In the genomic region with DNA sequence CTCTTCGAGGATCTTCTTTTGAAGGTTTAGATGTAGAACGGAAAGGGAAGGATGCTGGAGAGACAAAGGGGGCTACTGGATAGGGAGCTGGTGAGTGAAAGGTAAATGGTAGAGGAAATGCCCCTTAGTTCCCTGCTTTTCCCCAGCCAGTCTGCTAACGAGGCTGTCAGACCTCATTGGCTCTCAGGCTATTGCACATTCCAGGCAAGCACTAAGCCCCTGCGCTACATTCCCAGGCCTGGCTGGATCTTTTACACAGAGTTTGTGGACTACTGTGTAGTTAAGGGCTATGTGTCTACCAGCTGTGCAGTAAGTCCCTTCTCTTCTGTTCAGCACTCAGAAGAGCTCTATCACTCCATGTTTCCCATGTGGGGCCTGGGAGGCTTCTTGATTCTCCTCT, we compare ENCODE assay signal across 27 mouse cellular contexts.
A peak's percentile ranks its signal among the peaks of the same experiment; 100 is the strongest.
DNase-seq lines count a peak whose midpoint lies in the region; ATAC-seq and TF ChIP-seq lines count a peak whose summit lies in the region.
"Had no signal": no experiment of that assay in that cellular context is flagged by ENCODE, and none has a peak within 500 bp of the region (broad histone marks: within the 10 kb centered on the region; RNA-seq: fewer than 3 reads in every experiment).

No protein-coding gene starts in this region.

- intact Hi-C loops in heart, postnatal 10 days (cut with DNase I), result no loop called here
- intact Hi-C loops in left cerebral cortex, postnatal 36 days (cut with DNase I), result no loop called here

- ATAC-seq in G1E (ENCODE audit: extremely low read depth, insufficient number of reproducible peaks, low FRiP score, poor library complexity, severe bottlenecking), result no peak
- no peak for ATAC-seq in embryonic facial prominence, embryonic 11.5 days (replicated peaks; ENCODE audit: insufficient number of reproducible peaks, low FRiP score, low TSS enrichment, low read depth)
- ATAC-seq in liver, embryonic 16.5 days (ENCODE audit: low read depth), result no peak
- ATAC-seq: CD4-positive, CD25-positive, alpha-beta regulatory T cell, adult 4 months; forebrain, embryonic 16.5 days; hindbrain, embryonic 16.5 days; midbrain, embryonic 16.5 days had no signal

- no peak for DNase-seq in heart, embryonic 10.5 days (ENCODE audit: low spot score)
- DNase-seq in heart, postnatal 10 days, result no peak
- DNase-seq in G1E (ENCODE audit: low spot score), result no peak
- peak; percentile 66 for DNase-seq in embryonic facial prominence, embryonic 11.5 days (ENCODE audit: low spot score)
- no peak for DNase-seq in ovary, postnatal 10 days (ENCODE audit: low spot score)
- no peak for DNase-seq in left cerebral cortex, postnatal 36 days (ENCODE audit: low spot score in 2 of 2)
- DNase-seq: adrenal gland, adult 2 months; cerebellum, adult 11 months; cerebellum, adult 9-11 months; gastrocnemius, postnatal 25 days; heart, adult 18-20 months; kidney, adult 8-10 months; kidney, postnatal 10 days; lung, postnatal 4 days; thymus, adult 2 months had no signal

- 44% methylated on average over 4 of the region's 4 CpGs for WGBS in heart, embryonic 10.5 days
- WGBS in embryonic facial prominence, embryonic 11.5 days, result 45% methylated on average over 4 of the region's 4 CpGs
- WGBS in liver, embryonic 16.5 days (ENCODE audit: insufficient replicate concordance), result 56% methylated on average over 4 of the region's 4 CpGs

- H3K4me2 ChIP-seq in embryonic facial prominence, embryonic 11.5 days (ENCODE audit: low read depth, low read length), result no peak overlapping the region
- no peak overlapping the region for H3K4me2 ChIP-seq in liver, embryonic 16.5 days (ENCODE audit: low read depth, low read length)
- H3K4me2 ChIP-seq: intestine, embryonic 15.5 days; limb, embryonic 15.5 days; neural tube, embryonic 13.5 days had no signal

- H3K36me3 ChIP-seq in heart, embryonic 10.5 days, result no peaks in the 10 kb centered on the region
- peaks cover 20% of the 10 kb centered on the region for H3K36me3 ChIP-seq in G1E (replicated peaks)
- H3K36me3 ChIP-seq in embryonic facial prominence, embryonic 11.5 days (replicated peaks; ENCODE audit: control insufficient read depth, insufficient read depth, low read depth, low read length), result no peaks in the 10 kb centered on the region
- H3K36me3 ChIP-seq in liver, embryonic 16.5 days (ENCODE audit: control insufficient read depth, insufficient read depth), result no peaks in the 10 kb centered on the region
- H3K36me3 ChIP-seq: hindbrain, embryonic 10.5 days; intestine, embryonic 15.5 days; limb, embryonic 15.5 days; neural tube, embryonic 13.5 days had no signal

- TF ChIP-seq CTCF in G1E (IDR thresholded peaks at IDR 0.05; ENCODE audit: low read depth, low read length), result no peak

- H3K4me1 ChIP-seq in heart, embryonic 10.5 days, result peaks cover 29% of the 10 kb centered on the region
- peaks cover 90% of the 10 kb centered on the region for H3K4me1 ChIP-seq in G1E (ENCODE audit: insufficient read depth, low read depth, low read length)
- no peaks in the 10 kb centered on the region for H3K4me1 ChIP-seq in embryonic facial prominence, embryonic 11.5 days (ENCODE audit: control insufficient read depth, insufficient read depth, low read length)
- peaks cover 32% of the 10 kb centered on the region for H3K4me1 ChIP-seq in liver, embryonic 16.5 days (ENCODE audit: control insufficient read depth, low read depth, low read length)

- no peak overlapping the region for H3K9ac ChIP-seq in embryonic facial prominence, embryonic 11.5 days (replicated peaks; ENCODE audit: low read length)
- H3K9ac ChIP-seq in liver, embryonic 16.5 days (ENCODE audit: low read depth, low read length), result no peak overlapping the region
- H3K9ac ChIP-seq: intestine, embryonic 15.5 days; limb, embryonic 15.5 days; neural tube, embryonic 13.5 days had no signal

- no peak overlapping the region for H3K4me3 ChIP-seq in heart, embryonic 10.5 days
- peak overlapping the region; percentile 6; the same call in 1 of the 2 replicates for H3K4me3 ChIP-seq in G1E (ENCODE audit: low read depth, low read length)
- H3K4me3 ChIP-seq in embryonic facial prominence, embryonic 11.5 days (ENCODE audit: low read depth, low read length), result no peak overlapping the region
- no peak overlapping the region for H3K4me3 ChIP-seq in liver, embryonic 16.5 days (ENCODE audit: low read depth, low read length)
- H3K4me3 ChIP-seq: hindbrain, embryonic 10.5 days; intestine, embryonic 15.5 days; layer of hippocampus, adult 2 months; limb, embryonic 15.5 days; myocyte; neural tube, embryonic 13.5 days had no signal

- no peaks in the 10 kb centered on the region for H3K9me3 ChIP-seq in heart, embryonic 10.5 days
- no peaks in the 10 kb centered on the region for H3K9me3 ChIP-seq in G1E (replicated peaks)
- no peaks in the 10 kb centered on the region for H3K9me3 ChIP-seq in embryonic facial prominence, embryonic 11.5 days (replicated peaks; ENCODE audit: control insufficient read depth, low read length)
- no peaks in the 10 kb centered on the region for H3K9me3 ChIP-seq in liver, embryonic 16.5 days (replicated peaks; ENCODE audit: control insufficient read depth, low read length)
- H3K9me3 ChIP-seq: hindbrain, embryonic 10.5 days; intestine, embryonic 15.5 days; limb, embryonic 15.5 days; neural tube, embryonic 13.5 days had no signal

- H3K27me3 ChIP-seq in heart, embryonic 10.5 days (ENCODE audit: insufficient read depth, poor library complexity, severe bottlenecking), result no peaks in the 10 kb centered on the region
- H3K27me3 ChIP-seq in G1E (ENCODE audit: insufficient read depth, low read length), result no peaks in the 10 kb centered on the region
- no peaks in the 10 kb centered on the region for H3K27me3 ChIP-seq in embryonic facial prominence, embryonic 11.5 days (ENCODE audit: control insufficient read depth, insufficient read depth, low read length)
- no peaks in the 10 kb centered on the region for H3K27me3 ChIP-seq in liver, embryonic 16.5 days (ENCODE audit: control insufficient read depth, insufficient read depth, low read depth, low read length)
- H3K27me3 ChIP-seq: intestine, embryonic 15.5 days; limb, embryonic 15.5 days; neural tube, embryonic 13.5 days had no signal

- H3K27ac ChIP-seq in heart, embryonic 10.5 days, result peak overlapping the region; percentile 72
- no peak overlapping the region for H3K27ac ChIP-seq in embryonic facial prominence, embryonic 11.5 days (replicated peaks; ENCODE audit: low read depth, low read length)
- peak overlapping the region; percentile 81 for H3K27ac ChIP-seq in liver, embryonic 16.5 days (ENCODE audit: low read length)
- H3K27ac ChIP-seq: hindbrain, embryonic 10.5 days; intestine, embryonic 15.5 days; layer of hippocampus, adult 2 months; limb, embryonic 15.5 days; neural tube, embryonic 13.5 days; stomach, postnatal 0 days had no signal
